In the genomic region with DNA sequence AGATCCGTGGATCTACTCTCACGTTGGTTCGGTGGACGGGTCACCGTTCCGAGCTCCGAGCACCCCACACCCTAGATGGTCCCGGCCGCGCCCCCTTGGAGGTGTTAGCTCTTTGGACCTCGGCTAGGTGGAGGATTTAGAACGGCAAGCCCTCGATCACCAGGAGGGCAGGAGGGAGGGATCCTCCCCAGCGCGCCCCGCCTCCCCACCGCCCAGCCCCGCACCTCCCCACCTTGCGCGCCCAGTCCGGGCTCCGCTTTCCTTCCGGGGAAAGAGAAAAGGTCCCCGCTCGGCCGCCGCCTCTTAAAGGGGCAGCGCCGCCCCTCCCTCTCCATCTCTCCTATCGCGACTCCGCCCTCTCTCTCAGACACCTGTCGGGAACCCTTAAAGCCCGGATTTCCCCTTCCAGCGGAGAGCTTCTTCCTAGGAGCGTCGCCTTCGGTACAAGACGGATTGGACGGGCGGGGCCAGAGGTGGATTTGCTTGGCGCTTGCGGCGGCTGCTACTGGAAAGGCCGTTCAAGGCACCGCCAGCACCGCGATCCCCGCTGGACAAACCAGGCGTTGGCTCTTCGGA, we compare ENCODE assay signal across 9 mouse cellular contexts. TPM values are rescaled to one million over a fixed set of nuclear protein-coding genes. Genes with fewer than 3 reads are reported as not detected.
DNase-seq lines count a peak whose midpoint lies in the region; ATAC-seq and TF ChIP-seq lines count a peak whose summit lies in the region.
"Had no signal": no experiment of that assay in that cellular context is flagged by ENCODE, and none has a peak within 500 bp of the region (broad histone marks: within the 10 kb centered on the region; RNA-seq: fewer than 3 reads in every experiment).

A gene (minus strand): TSS at position 266 of the 576 bp plus-strand sequence.

- no peaks in the 10 kb centered on the region; the same call in 1 of the 2 replicates for H3K4me1 ChIP-seq in spleen, adult 2 months (ENCODE audit: control insufficient read depth, insufficient read depth, insufficient read length)
- 0 out of 2 replicates have a peak, but pooled peaks cover 4% of the 10 kb centered on the region for H3K4me1 ChIP-seq in embryonic facial prominence, embryonic 11.5 days (ENCODE audit: control insufficient read depth, insufficient read depth, low read length)
- H3K4me1 ChIP-seq in heart, embryonic 10.5 days, result peaks cover 80% of the 10 kb centered on the region
- H3K4me1 ChIP-seq in kidney, embryonic 14.5 days (ENCODE audit: control insufficient read depth, insufficient read depth, low read length), result peaks cover 63% of the 10 kb centered on the region
- peaks cover 32% of the 10 kb centered on the region for H3K4me1 ChIP-seq in limb, embryonic 13.5 days
- peaks cover 11% of the 10 kb centered on the region for H3K4me1 ChIP-seq in midbrain, embryonic 16.5 days (ENCODE audit: control insufficient read depth, insufficient read depth, low read length)

- H3K36me3 ChIP-seq in spleen, adult 2 months (ENCODE audit: control insufficient read depth, insufficient read depth, low read length), result no peaks in the 10 kb centered on the region
- H3K36me3 ChIP-seq in embryonic facial prominence, embryonic 11.5 days (replicated peaks; ENCODE audit: control insufficient read depth, insufficient read depth, low read depth, low read length), result no peaks in the 10 kb centered on the region
- no peaks in the 10 kb centered on the region for H3K36me3 ChIP-seq in heart, embryonic 10.5 days
- H3K36me3 ChIP-seq in kidney, embryonic 14.5 days (ENCODE audit: control insufficient read depth, insufficient read depth, low read length), result no peaks in the 10 kb centered on the region
- H3K36me3 ChIP-seq in limb, embryonic 13.5 days, result no peaks in the 10 kb centered on the region
- H3K36me3 ChIP-seq in midbrain, embryonic 16.5 days (ENCODE audit: control insufficient read depth, insufficient read depth, low read length), result no peaks in the 10 kb centered on the region
- H3K36me3 ChIP-seq: G1E had no signal

- peak; percentile 72; the same call in 1 of the 2 replicates for ATAC-seq in embryonic facial prominence, embryonic 11.5 days (replicated peaks; ENCODE audit: insufficient number of reproducible peaks, low FRiP score, low TSS enrichment, low read depth)
- ATAC-seq in kidney, embryonic 14.5 days (ENCODE audit: low FRiP score, low TSS enrichment), result peak; percentile 74
- ATAC-seq in limb, embryonic 13.5 days (ENCODE audit: low FRiP score, low read depth), result peak; percentile 42; the same call in 1 of the 2 replicates
- ATAC-seq in midbrain, embryonic 16.5 days, result peak; percentile 75

- TF ChIP-seq POLR2A in spleen, adult 2 months (IDR thresholded peaks at IDR 0.05; ENCODE audit: low read depth, low read length), result no peak

- 2% methylated on average over 45 of the region's 51 CpGs for WGBS in spleen, adult 2 months
- under 1% methylated on average over 41 of the region's 51 CpGs for WGBS in embryonic facial prominence, embryonic 11.5 days
- WGBS in heart, embryonic 10.5 days, result under 1% methylated on average over 44 of the region's 51 CpGs
- under 1% methylated on average over 42 of the region's 51 CpGs for WGBS in kidney, embryonic 14.5 days
- WGBS in limb, embryonic 13.5 days, result under 1% methylated on average over 42 of the region's 51 CpGs
- under 1% methylated on average over 47 of the region's 51 CpGs for WGBS in midbrain, embryonic 16.5 days

- H3K9me3 ChIP-seq in embryonic facial prominence, embryonic 11.5 days (replicated peaks; ENCODE audit: control insufficient read depth, low read length), result no peaks in the 10 kb centered on the region
- H3K9me3 ChIP-seq in heart, embryonic 10.5 days, result no peaks in the 10 kb centered on the region
- no peaks in the 10 kb centered on the region for H3K9me3 ChIP-seq in kidney, embryonic 14.5 days (ENCODE audit: control insufficient read depth, low read length)
- no peaks in the 10 kb centered on the region for H3K9me3 ChIP-seq in limb, embryonic 13.5 days
- H3K9me3 ChIP-seq in midbrain, embryonic 16.5 days (replicated peaks; ENCODE audit: control insufficient read depth, low read length, poor library complexity, severe bottlenecking), result no peaks in the 10 kb centered on the region

- peaks cover 8% of the 10 kb centered on the region for H3K27me3 ChIP-seq in spleen, adult 2 months (ENCODE audit: control insufficient read depth, insufficient read depth, low read length)
- peaks cover 16% of the 10 kb centered on the region for H3K27me3 ChIP-seq in embryonic facial prominence, embryonic 11.5 days (ENCODE audit: control insufficient read depth, insufficient read depth, low read length)
- peaks cover 52% of the 10 kb centered on the region for H3K27me3 ChIP-seq in heart, embryonic 10.5 days (ENCODE audit: insufficient read depth, poor library complexity, severe bottlenecking)
- H3K27me3 ChIP-seq in kidney, embryonic 14.5 days (ENCODE audit: control insufficient read depth, insufficient read depth, low read length), result no peaks in the 10 kb centered on the region
- H3K27me3 ChIP-seq in limb, embryonic 13.5 days, result peaks cover 81% of the 10 kb centered on the region
- peaks cover 4% of the 10 kb centered on the region; the same call in 1 of the 2 replicates for H3K27me3 ChIP-seq in midbrain, embryonic 16.5 days (ENCODE audit: control insufficient read depth, insufficient read depth, low read depth, low read length)

- H3K9ac ChIP-seq in embryonic facial prominence, embryonic 11.5 days (replicated peaks; ENCODE audit: low read length), result peak within 1 kb of the TSS; percentile 57
- peak within 1 kb of the TSS; percentile 62 for H3K9ac ChIP-seq in kidney, embryonic 14.5 days (ENCODE audit: low read depth, low read length)
- H3K9ac ChIP-seq in limb, embryonic 13.5 days, result peak within 1 kb of the TSS; percentile 68
- H3K9ac ChIP-seq in midbrain, embryonic 16.5 days (ENCODE audit: low read depth, low read length), result peak within 1 kb of the TSS; percentile 81

- H3K27ac ChIP-seq in spleen, adult 2 months (ENCODE audit: insufficient read depth, low read length), result peak within 1 kb of the TSS; percentile 44; the same call in 1 of the 2 replicates
- no peak within 1 kb of the TSS for H3K27ac ChIP-seq in embryonic facial prominence, embryonic 11.5 days (replicated peaks; ENCODE audit: low read depth, low read length)
- H3K27ac ChIP-seq in heart, embryonic 10.5 days, result peak within 1 kb of the TSS; percentile 87
- peak within 1 kb of the TSS; percentile 69 for H3K27ac ChIP-seq in kidney, embryonic 14.5 days (ENCODE audit: low read depth, low read length)
- no peak within 1 kb of the TSS for H3K27ac ChIP-seq in limb, embryonic 13.5 days
- H3K27ac ChIP-seq in midbrain, embryonic 16.5 days (ENCODE audit: low read length), result peak within 1 kb of the TSS; percentile 85

- peak in 1 of 2 experiments; percentile 30 for DNase-seq in spleen, adult 2 months (ENCODE audit: low read depth in 1 of 2, low spot score in 2 of 2)
- DNase-seq in spleen, adult 12 weeks (ENCODE audit: low spot score), result no peak
- DNase-seq in embryonic facial prominence, embryonic 11.5 days (ENCODE audit: low spot score), result peak; percentile 77
- DNase-seq in heart, embryonic 10.5 days (ENCODE audit: low spot score), result no peak
- peak; percentile 33 for DNase-seq in telencephalon, adult 2 months (ENCODE audit: low read depth, low spot score)

- peak within 1 kb of the TSS; percentile 97 for H3K4me2 ChIP-seq in embryonic facial prominence, embryonic 11.5 days (ENCODE audit: low read depth, low read length)
- peak within 1 kb of the TSS; percentile 86 for H3K4me2 ChIP-seq in kidney, embryonic 14.5 days (replicated peaks; ENCODE audit: low read depth, low read length)
- H3K4me2 ChIP-seq in limb, embryonic 13.5 days (replicated peaks), result peak within 1 kb of the TSS; percentile 80
- H3K4me2 ChIP-seq in midbrain, embryonic 16.5 days (ENCODE audit: low read length), result peak within 1 kb of the TSS; percentile 72

- peak within 1 kb of the TSS; percentile 68 for H3K4me3 ChIP-seq in spleen, adult 2 months (ENCODE audit: extremely low read depth, insufficient read depth, insufficient read length)
- peak within 1 kb of the TSS; percentile 56 for H3K4me3 ChIP-seq in embryonic facial prominence, embryonic 11.5 days (ENCODE audit: low read depth, low read length)
- peak within 1 kb of the TSS; percentile 73 for H3K4me3 ChIP-seq in heart, embryonic 10.5 days
- peak within 1 kb of the TSS; percentile 67 for H3K4me3 ChIP-seq in kidney, embryonic 14.5 days (ENCODE audit: low read length)
- H3K4me3 ChIP-seq in limb, embryonic 13.5 days, result peak within 1 kb of the TSS; percentile 53
- peak within 1 kb of the TSS; percentile 75 for H3K4me3 ChIP-seq in midbrain, embryonic 16.5 days (ENCODE audit: low read depth, low read length)

- TF ChIP-seq CTCF in spleen, adult 2 months (IDR thresholded peaks at IDR 0.05; ENCODE audit: extremely low read depth, insufficient read depth, insufficient read length, insufficient replicate concordance), result no peak

RNA-seq across cellular contexts. Expression of the gene that starts here (rescaled TPM):
- polyA plus RNA-seq in spleen, adult 2 months (2012; rRNA removed), result 12.7 and 13.9 TPM in 2 replicates
- polyA plus RNA-seq in embryonic facial prominence, embryonic 11.5 days (2014; fragmentation: Nextera tagmentation; extraction: Ambion mirVana), result 5.1 and 6.6 TPM in 2 replicates
- polyA plus RNA-seq in heart, embryonic 10.5 days (2016; fragmentation: Nextera tagmentation; extraction: Ambion mirVana), result 11.5 and 13.8 TPM in 2 replicates
- polyA plus RNA-seq in kidney, embryonic 14.5 days (2014; fragmentation: Nextera tagmentation; extraction: Ambion mirVana), result 13.9 and 20.9 TPM in 2 replicates
- polyA plus RNA-seq in limb, embryonic 13.5 days (2015; fragmentation: Nextera tagmentation; extraction: Ambion mirVana), result 6.4 and 8.9 TPM in 2 replicates
- polyA plus RNA-seq in midbrain, embryonic 16.5 days (2015; fragmentation: Nextera tagmentation; extraction: Ambion mirVana), result 13.7 and 16.6 TPM in 2 replicates
- polyA plus RNA-seq: G1E had no signal

Comparison
In these comparisons a context has a peak if more than half of its experiments do, and no peak if none do; other contexts are left out.
1. DNase-seq: peak in embryonic facial prominence, embryonic 11.5 days (single experiment) and telencephalon, adult 2 months (single experiment); none in spleen, adult 12 weeks (single experiment) and heart, embryonic 10.5 days (single experiment).
2. H3K27ac ChIP-seq: peak in spleen, adult 2 months (single experiment), heart, embryonic 10.5 days (single experiment), kidney, embryonic 14.5 days (single experiment) and midbrain, embryonic 16.5 days (single experiment); none in embryonic facial prominence, embryonic 11.5 days (single experiment) and limb, embryonic 13.5 days (single experiment).
3. Peak in every context shown above with its lines, with median percentiles within 50 percentile points of each other: H3K4me3 ChIP-seq, ATAC-seq, H3K4me2 ChIP-seq and H3K9ac ChIP-seq.